Mouse (Mus musculus): ENCODE results near the gene Slc1a7. TPM values are rescaled to one million over a fixed set of nuclear protein-coding genes. Genes with fewer than 3 reads are reported as not detected.

Slc1a7 gene
- polyA plus RNA-seq, 1 experiment from 2014 or later, result not detected

DNA sequence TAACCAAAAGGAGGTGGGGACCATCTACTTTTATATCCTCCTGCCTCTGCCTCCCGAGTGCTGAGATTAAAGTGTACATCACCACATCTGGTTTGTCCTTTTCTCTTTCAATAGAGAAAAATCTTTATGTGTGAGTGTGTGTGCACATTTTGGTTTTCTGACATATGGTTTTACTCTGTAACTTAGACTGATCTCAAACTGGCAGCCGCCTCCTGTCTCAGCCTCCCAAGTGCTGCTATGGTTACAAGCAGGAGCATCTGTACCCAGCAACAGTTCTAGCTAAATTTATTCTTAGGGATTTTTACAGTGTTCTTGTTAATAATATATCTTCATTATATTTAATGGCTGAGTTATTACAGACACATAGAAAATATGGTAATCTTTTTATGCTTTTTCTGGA is 89.1 kb downstream of the Slc1a7 start:
- ATAC-seq (ENCODE audit: low read depth) (no peak), DNase-seq (no peak)
- Histone ChIP-seq H3K4me2 (no peak overlapping the region), H3K9ac (no peak overlapping the region), H3K4me1 (replicated peaks) (peaks cover 8% of the 10 kb centered on the region; the same call in 1 of the 2 replicates), H3K36me3 (peaks cover 79% of the 10 kb centered on the region), H3K27me3 (no peaks in the 10 kb centered on the region), H3K9me3 (replicated peaks) (no peaks in the 10 kb centered on the region), H3K27ac (no peak overlapping the region), H3K4me3 (replicated peaks) (no peak overlapping the region)
- 77% methylated on average over 2 of the region's 2 CpGs for WGBS (ENCODE audit: insufficient replicate concordance)

DNA sequence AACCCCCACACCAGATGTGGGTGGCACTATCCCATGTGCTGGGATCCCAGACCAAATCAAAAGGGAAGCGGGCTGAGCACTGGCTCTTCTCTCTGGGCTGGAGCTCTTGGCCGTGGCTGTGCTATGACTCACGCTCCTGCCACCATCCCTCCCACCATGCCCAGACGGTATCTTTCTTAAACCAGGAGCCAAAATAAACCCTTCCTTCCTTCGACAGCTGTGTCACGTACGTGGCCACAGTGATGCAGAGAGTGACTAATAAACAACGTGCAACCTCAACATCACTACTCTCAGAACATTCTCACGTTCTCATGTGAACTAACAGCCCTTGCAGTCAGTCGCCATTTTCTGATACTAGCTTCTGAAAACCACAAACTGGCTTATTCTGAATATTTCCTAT is 90.0 kb downstream of the Slc1a7 start:
- Histone ChIP-seq H3K4me3 (replicated peaks) (no peak overlapping the region), H3K9ac (no peak overlapping the region), H3K4me2 (no peak overlapping the region), H3K27ac (no peak overlapping the region), H3K27me3 (no peaks in the 10 kb centered on the region), H3K9me3 (replicated peaks) (no peaks in the 10 kb centered on the region), H3K36me3 (peaks cover 79% of the 10 kb centered on the region), H3K4me1 (replicated peaks) (no peaks in the 10 kb centered on the region)
- no peak for ATAC-seq (ENCODE audit: low read depth)
- WGBS (ENCODE audit: insufficient replicate concordance), result 64% methylated on average over 10 of the region's 10 CpGs
- DNase-seq, result no peak

DNA sequence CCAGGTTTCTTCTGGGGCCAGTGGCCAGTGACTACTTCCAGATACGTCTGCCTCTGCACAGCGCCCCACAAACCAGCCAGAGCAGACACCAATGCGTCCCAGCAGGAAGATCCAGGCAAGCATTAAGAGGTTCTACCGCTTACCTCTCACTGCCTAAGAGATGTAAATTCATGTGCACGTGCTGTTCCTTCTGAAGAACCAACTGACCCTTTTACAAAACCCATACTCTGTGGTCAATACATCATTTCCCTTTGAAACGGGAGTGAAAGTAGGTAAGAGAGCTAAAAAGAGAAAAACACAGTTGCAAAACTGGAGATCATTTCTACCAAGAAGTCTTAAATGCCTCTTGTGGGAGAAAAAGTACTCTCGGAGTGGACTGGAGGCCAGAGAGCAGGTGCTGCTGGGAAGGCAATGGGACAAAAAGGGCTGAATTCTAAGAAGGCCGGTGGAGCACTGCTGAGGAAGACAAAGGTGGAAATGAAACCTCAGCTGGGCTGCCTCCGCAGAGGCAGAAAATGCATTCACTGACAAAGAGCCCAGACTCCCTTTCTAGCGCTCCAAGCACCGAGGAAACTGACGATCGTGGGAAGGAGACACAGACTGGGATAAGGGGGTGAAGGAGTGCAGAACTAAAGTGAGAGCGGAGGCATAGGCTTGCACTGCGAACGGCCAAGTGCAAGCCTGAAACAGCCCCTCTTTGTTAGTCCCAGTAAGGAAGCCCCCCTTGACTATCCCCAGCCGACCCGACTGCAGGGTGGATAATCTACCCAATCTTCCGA is 91.7 kb downstream of the Slc1a7 start:
- Histone ChIP-seq H3K27ac (no peak overlapping the region), H3K9me3 (replicated peaks) (no peaks in the 10 kb centered on the region), H3K27me3 (no peaks in the 10 kb centered on the region), H3K9ac (no peak overlapping the region; the same call in 1 of the 2 replicates), H3K36me3 (peaks cover 74% of the 10 kb centered on the region), H3K4me1 (replicated peaks) (peaks cover 5% of the 10 kb centered on the region; the same call in 1 of the 2 replicates), H3K4me3 (replicated peaks) (no peak overlapping the region), H3K4me2 (no peak overlapping the region)
- ATAC-seq (ENCODE audit: low read depth) (no peak), DNase-seq (no peak)
- WGBS (ENCODE audit: insufficient replicate concordance), result 82% methylated on average over 19 of the region's 19 CpGs

DNA sequence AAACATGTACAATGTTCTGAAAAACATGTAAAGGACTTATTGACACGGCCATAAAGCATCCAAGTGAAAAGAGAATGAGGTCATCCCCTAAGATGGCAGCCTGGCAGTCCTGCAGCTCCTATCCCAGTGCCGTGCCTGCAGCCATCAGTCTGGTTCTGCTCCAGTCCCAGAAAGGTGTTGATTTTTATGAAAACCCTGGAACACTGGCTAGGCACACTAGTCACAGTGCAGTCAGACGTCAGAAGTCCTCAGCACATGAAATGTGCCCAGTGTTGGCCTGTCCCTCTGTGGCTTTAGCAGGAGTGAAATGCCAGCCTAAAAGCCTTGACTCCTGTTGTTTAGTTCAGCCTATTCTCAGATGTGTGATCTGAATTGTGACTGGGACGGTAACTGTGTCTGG is 92.6 kb downstream of the Slc1a7 start:
- Histone ChIP-seq H3K27ac (no peak overlapping the region), H3K4me2 (no peak overlapping the region), H3K36me3 (peaks cover 71% of the 10 kb centered on the region), H3K9me3 (replicated peaks) (no peaks in the 10 kb centered on the region), H3K4me1 (replicated peaks) (peaks cover 12% of the 10 kb centered on the region), H3K27me3 (no peaks in the 10 kb centered on the region), H3K4me3 (replicated peaks) (no peak overlapping the region), H3K9ac (no peak overlapping the region)
- 79% methylated on average over 4 of the region's 4 CpGs for WGBS (ENCODE audit: insufficient replicate concordance)
- ATAC-seq (ENCODE audit: low read depth), result no peak
- DNase-seq, result no peak

DNA sequence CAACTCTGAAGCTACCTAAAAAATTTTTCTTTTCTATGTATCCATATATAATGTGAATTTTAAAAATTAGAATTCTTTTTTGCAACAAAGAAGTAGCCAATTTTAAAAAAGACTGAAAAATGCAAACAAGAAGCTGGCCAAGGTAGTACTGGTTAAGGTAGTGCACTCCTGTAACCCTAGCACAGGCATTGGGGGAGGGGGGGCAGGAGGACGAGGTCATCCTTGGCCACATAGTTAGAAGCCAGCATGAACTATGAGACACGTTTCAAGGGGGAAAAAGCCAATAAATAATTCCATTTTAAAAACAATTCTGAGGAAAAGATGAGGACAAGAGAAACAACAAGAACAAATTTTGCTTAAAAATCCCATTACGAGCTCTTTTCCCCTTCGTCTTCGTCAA is 94.4 kb downstream of the Slc1a7 start:
- Histone ChIP-seq H3K36me3 (peaks cover 77% of the 10 kb centered on the region), H3K9ac (no peak overlapping the region), H3K4me2 (no peak overlapping the region), H3K4me3 (replicated peaks) (no peak overlapping the region), H3K27ac (no peak overlapping the region), H3K9me3 (replicated peaks) (no peaks in the 10 kb centered on the region), H3K4me1 (replicated peaks) (peaks cover 16% of the 10 kb centered on the region), H3K27me3 (no peaks in the 10 kb centered on the region)
- WGBS (ENCODE audit: insufficient replicate concordance), result 83% methylated on average over 5 of the region's 5 CpGs
- DNase-seq, result no peak
- ATAC-seq (ENCODE audit: low read depth), result no peak

Other genes with a start within 250 kb of the Slc1a7 start
- 3.5 TPM in 2 replicates for gene Lrp8, start 166.1 kb upstream of the Slc1a7 start, polyA plus RNA-seq (2015; fragmentation: Nextera tagmentation; extraction: Ambion mirVana)
- gene Magoh, start 88.6 kb upstream of the Slc1a7 start, polyA plus RNA-seq (2015; fragmentation: Nextera tagmentation; extraction: Ambion mirVana), result 129 and 145 TPM in 2 replicates
- 48.1 and 54.9 TPM in 2 replicates for gene 0610037L13Rik, start 78.5 kb upstream of the Slc1a7 start, polyA plus RNA-seq (2015; fragmentation: Nextera tagmentation; extraction: Ambion mirVana)
- 37.0 and 45.1 TPM in 2 replicates for gene Cpt2, start 44.7 kb upstream of the Slc1a7 start, polyA plus RNA-seq (2015; fragmentation: Nextera tagmentation; extraction: Ambion mirVana)
- gene Podn, start 128.1 kb downstream of the Slc1a7 start, polyA plus RNA-seq (2015; fragmentation: Nextera tagmentation; extraction: Ambion mirVana), result 0.28 TPM in 1 of 2 replicates, not detected in the other
- 244 and 259 TPM in 2 replicates for gene Scp2, start 176.7 kb downstream of the Slc1a7 start, polyA plus RNA-seq (2015; fragmentation: Nextera tagmentation; extraction: Ambion mirVana)
- gene Echdc2, start 197.1 kb downstream of the Slc1a7 start, polyA plus RNA-seq (2015; fragmentation: Nextera tagmentation; extraction: Ambion mirVana), result 10.2 and 10.7 TPM in 2 replicates
- gene Zyg11a, start 249.7 kb downstream of the Slc1a7 start, polyA plus RNA-seq (2015; fragmentation: Nextera tagmentation; extraction: Ambion mirVana), result 0.09 and 0.10 TPM in 2 replicates

All from liver, embryonic 13.5 days (tissue).